Mouse (Mus musculus) C2C12 (cell line): ENCODE data around the gene Fam161a.

Experiments
- CTCF ChIP-seq: IDR thresholded peaks from one replicate; pipeline ENCODE4 v1.5.1; 2011; ENCODE audit not compliant: control insufficient read depth, insufficient read depth, insufficient read length
- MAX ChIP-seq: IDR thresholded peaks from one replicate; pipeline ENCODE4 v1.6.1; 2011; ENCODE audit warnings: mild to moderate bottlenecking, control low read depth
- USF1 ChIP-seq: IDR thresholded peaks from one replicate; pipeline ENCODE4 v1.6.1; 2011; ENCODE audit warnings: low read depth, mild to moderate bottlenecking, control low read depth, moderate library complexity

DNA sequence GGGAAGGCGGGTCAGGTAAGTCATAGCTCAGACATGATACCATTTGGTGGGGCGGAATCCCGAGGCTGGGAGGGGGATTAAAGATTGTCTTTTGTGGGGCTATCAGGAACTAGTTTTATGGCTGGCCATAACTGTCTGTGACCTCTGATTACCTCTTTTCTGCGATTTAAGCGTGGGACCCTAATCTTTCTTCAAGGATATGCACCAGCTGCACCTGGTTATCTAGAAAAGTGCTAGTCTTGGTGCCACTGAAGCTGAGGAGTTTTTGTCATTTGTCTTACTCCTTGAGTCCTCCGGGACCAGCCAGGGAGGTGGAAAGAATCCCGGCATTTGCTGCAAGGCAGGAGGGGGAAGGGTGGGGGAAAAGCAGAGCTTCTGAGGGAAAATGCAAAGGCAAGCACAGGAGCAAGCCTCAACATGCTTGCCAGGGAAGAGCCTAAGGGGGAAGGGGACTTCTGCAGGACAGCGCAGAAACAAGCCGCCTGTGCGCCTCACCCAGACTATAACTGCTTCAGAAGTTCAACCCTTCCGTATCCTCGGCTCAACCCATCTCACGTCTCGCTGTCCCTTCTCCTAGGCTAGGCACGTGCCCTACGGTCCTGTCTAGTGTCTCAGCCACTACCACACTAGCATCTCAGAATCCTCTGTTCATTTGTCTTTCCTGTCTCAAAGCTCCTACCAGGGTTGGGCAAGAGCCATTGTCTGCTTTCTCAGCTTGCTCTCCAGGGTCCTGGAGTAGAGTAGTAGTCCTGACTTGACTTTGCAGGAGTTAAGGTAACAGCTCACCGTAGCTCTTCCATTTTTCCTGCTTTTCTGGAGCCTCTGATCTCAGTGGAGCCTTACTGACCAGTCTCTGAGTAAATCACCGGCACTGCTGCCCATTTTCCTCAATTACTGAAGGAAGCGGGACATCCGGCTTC lies 40.6 kb downstream of the Fam161a start:
- TF ChIP-seq MAX (no peak), CTCF (no peak), USF1 (no peak)
